Mouse (Mus musculus): ENCODE measurements around the gene Anpep. TPM values are rescaled to one million over a fixed set of nuclear protein-coding genes. Genes with fewer than 3 reads are reported as not detected.

Anpep gene
- total RNA-seq (2021), result 12.2 and 30.5 TPM in 2 replicates
- long read RNA-seq, experiment 1, result 0 reads
- long read RNA-seq, experiment 2, partial matches to known transcripts, result 0 of 2 reads
- long read RNA-seq, experiment 2, other reads (novel, unspliced or antisense), result 1 of 2 reads

- no peak for DNase-seq
Observed at GRCm38 (mm10) chr7:79860811-79861210, at the start of gene Anpep. Anpep (minus strand) TSS chr7:79861059.

GRCm38 (mm10) chr7:79907356-79907755, 46.5 kb upstream of the Anpep start:
- DNase-seq, result peak; percentile 22

DNA sequence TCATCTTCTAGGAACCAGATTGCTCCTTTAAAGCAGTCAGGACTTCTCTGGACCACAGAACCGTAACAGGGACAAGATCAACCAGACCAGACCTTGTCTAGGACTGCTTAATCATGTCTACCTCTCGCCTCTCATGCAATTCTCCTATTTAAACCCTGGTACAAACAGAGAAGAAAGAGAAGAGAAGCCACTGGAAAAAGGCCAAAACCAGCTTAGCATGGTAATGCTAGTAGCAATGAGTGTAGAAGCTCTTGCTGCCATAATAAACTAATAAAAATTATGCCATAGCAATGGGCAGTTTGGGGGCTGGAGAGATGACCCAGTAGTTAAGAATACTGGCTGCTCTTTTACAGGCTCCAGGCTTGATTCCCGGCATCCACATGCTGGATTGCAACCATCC, 46.1 kb upstream of the Anpep start:
- no peak for DNase-seq

DNA sequence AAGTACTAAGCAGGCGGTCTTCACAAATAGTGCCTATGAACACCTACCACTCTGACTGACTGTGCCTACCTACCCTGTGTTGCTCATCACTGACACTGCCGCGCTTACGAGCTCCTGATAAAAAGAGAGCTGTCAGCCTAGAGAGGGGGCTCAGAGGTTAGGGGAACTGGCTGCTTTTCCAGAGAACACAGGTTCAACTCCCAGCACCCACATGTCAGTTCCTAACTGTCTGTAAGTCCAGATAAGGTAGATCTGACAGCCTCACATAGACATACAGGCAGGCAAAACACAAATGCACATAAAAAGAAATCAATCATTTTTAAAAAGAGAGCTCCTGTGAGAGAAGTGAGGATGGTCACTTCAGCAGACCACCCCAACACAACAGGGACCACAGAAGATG, 44.3 kb upstream of the Anpep start:
- DNase-seq, result no peak

DNA sequence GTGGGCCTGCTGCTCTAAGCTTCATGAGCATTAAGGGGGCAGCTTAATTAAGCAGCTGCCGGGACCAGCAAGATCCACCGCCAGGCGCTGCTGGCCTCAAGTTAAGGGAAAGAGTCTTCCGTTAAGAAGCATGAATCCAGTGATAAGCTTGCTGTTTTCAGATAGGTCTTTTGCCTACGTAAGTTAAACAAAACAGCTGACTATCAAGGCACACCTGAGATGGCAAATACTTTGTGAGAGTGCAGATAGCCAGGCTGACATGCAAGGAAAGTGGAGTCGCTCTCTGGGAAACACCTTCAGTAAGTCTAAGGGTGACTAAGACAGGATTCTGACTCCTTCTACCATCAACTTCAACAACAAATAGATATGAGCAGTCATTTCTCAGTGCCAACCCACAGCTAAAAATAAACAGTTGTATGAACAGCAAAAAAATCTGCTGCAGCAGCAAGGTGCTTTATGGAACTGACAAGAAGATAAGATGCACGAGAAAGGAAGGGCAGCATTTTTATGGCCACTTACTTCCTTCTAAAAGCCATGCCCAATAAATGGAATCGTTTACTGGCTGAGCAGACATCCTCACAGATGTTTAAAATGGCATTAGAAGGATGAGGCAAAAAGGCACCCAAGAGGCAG, 42.4 kb upstream of the Anpep start:
- no peak for DNase-seq

GRCm38 (mm10) chr7:79900753-79901152, 39.9 kb upstream of the Anpep start:
- DNase-seq, result no peak

- no peak for DNase-seq
Observed at GRCm38 (mm10) chr7:79895225-79895624, 34.4 kb upstream of the Anpep start.

DNA sequence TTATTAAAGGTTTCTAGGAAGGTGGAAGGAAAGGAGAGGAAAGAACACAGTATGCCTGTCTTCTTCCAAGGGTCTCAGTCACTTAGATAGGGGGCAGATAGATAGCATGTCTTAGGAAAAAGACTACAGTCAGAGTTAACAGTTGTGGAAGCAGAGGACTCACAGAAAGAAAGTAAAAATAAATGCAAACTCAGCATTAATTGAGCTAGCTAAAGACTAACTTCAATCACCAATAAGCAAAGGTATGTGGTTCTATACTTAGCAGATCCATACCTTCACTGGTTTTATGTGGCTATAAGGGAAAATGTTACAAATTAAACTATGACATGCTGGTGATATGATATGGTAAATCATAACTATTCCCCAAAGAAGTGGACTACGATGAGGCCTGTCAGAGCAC, 33.9 kb upstream of the Anpep start:
- no peak for DNase-seq

GRCm38 (mm10) chr7:79892576-79893428, 31.9 kb upstream of the Anpep start:
- no peak for DNase-seq

GRCm38 (mm10) chr7:79890436-79891221, 29.8 kb upstream of the Anpep start:
- DNase-seq, result peak; percentile 46

DNA sequence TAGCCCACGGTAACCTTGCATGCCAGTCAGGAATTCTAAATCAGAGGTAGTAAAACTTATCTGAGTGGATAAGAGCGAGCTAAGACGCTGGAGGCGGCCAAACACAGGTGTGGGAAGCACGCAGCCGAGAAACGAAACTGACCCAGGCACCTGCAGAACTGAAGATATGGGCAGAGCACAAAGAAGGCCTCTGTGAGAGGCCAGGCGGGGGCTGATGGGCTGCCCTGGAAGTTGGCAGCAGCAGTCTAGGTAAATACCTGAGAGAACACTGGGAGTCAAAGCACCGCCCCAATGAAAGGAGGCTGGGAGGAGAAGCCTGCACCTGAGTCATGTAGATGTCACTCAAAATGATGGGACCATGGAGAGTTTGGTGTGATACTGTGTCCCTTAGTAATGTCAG, 27.7 kb upstream of the Anpep start:
- DNase-seq, result no peak

DNA sequence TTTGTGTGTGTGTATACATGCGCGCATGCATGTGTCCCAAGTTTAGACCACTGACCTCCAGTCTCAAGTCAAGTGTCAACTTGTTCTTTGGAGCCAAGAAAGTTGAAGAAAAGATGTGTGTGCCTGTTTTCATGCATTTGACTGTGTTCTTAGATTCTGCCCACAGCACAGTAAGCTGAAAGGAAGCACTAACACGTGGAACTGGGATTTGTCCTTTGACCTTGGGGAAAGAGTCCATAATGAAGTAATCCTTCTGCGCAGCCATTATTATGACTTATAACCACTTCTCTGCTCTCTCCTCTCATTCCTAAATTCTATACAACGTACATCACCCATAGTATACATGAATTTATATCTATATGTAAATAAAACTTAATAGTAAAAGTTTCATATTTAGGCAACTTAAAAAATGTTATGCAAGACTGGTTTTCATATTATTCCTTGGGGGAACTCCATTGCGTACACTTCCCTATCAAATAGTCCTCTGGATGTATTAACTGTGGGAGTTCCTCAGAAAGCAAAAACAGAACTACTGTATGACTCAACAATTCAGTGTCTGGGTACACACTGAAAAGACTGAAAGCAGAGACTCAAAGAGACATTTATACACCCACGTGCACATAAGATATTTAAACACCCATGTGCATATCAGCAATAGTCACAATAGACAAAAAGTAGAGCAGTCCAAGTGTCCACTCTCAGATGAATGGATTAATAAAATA, 22.9 kb upstream of the Anpep start:
- DNase-seq, result no peak

- no peak for DNase-seq
Observed at GRCm38 (mm10) chr7:79881901-79882300, 21.0 kb upstream of the Anpep start.

DNA sequence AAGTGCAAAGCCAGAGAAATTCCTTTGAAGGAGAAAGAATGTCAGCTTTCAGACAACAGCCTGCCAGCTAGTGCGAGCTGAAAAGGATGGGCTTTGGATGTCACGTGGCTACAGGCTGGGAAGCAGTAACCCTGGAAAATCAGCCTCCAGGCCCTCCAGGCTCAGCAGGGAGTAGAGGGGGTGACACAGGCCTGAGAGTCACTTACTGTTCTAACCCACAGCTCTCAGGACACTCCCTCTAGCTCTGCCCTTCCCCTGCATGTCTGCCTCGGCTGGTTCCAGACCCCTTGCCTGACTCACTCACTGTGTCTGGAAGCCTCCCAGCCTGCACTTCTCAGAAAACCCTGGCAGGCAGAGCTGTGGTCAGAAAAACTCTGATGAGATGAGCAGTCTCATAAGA, 20.1 kb upstream of the Anpep start:
- DNase-seq, result peak; percentile 44

DNA sequence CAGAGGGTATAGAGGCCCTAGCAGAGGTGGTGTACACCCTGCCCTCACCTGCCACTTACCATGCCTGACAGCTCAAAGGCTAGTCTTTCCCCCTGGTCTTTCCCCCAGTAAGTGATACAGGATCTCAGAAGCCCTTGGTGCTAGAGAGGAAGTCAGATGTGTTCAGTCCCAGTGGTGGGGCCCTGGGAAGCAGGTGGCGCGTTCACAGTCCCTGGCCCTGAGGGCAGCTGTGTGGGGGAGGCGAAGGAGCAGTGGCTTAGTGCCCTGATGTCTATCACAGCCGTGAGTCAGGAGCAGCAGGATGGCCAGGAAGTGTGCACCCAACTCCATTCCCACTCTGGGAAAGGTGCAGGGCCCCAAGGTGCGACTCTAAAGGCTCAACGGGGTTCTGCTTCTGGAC, 19.2 kb upstream of the Anpep start:
- DNase-seq, result no peak

GRCm38 (mm10) chr7:79878455-79879025, 17.7 kb upstream of the Anpep start:
- no peak for DNase-seq

- no peak for DNase-seq
Observed at GRCm38 (mm10) chr7:79873407-79873806, 12.5 kb upstream of the Anpep start.

- no peak for DNase-seq
Observed at GRCm38 (mm10) chr7:79871797-79872345, 11.0 kb upstream of the Anpep start.

DNA sequence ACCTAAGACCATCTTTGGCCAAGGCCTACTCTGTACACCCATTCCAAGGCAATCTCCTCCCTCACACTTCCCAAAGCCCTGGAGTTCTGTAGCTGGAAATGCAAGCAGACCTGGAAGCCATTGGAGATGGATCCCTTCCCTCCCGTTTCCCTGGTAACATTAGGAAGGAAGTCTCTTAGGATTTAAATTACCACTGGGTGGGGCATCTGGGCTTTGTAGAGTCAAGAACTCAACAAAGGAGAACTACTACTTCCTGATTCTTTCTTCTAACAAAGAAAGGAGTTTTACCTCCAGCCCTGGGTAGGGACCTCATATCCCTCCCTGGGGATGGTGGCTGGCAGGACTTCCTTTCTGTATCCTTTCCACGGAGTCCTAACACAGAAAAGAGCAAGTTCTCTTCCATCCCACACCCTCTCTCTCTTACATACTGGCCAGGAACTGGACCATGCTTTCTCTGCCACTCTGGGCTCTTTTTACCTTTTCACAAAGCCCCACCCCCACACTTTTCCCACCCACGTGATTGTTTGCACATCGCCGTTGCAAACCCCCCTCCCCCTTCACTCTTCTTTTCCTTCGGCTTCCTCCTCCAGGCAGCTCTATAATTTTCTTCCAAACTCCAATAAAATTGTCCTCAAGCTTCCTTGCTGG, 8.3 kb upstream of the Anpep start:
- no peak for DNase-seq

- no peak for DNase-seq
Observed at GRCm38 (mm10) chr7:79868475-79868874, 7.6 kb upstream of the Anpep start.

DNA sequence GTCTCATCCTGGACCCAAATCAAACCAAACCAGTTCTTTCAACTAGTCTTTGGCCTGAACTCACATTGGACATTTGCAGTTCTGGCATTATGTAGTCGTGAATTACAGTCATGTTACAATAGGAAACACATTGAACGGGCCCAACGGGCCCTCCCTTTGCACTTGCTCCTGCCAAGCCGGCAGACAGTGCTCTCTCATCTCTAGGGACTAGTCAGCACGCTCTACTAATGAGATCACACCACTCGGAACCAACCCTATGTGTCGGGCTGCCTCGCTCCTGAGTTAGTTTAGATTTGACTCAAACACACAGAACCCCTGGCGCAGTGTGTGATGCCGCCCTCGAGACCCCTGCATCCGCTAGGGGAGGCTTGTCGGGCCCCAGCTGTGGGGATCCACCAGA, 7.0 kb upstream of the Anpep start:
- no peak for DNase-seq

Data from adrenal gland, postnatal 14 days (tissue).